ENCODE assay signal across 8 mouse cellular contexts in the genomic region with DNA sequence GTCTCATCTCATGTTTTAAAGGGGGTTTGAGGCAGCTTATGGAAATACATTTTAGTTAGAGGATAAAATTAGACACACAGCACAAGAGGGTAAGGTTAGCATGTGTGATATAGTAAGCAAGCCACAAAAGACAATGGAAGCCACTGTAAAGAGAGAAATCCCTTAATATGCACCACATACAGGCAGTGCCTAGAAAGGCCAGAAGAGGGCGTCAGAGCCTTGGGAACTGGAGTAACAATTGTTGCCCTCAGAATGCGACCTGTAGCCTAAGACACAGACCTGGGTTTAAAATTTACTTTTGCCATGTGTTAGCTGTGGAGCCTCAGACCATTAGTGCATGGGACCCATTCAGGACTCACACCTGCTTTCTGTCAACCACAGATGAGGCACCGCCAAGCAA. TPM values are rescaled to one million over a fixed set of nuclear protein-coding genes. Genes with fewer than 3 reads are reported as not detected.
DNase-seq lines count a peak whose midpoint lies in the region; ATAC-seq and TF ChIP-seq lines count a peak whose summit lies in the region.

No protein-coding gene starts in this region.

- H3K4me1 ChIP-seq in lung, embryonic 14.5 days (ENCODE audit: insufficient read depth): peaks cover 6% of the 10 kb centered on the region; the same call in 1 of the 2 replicates
- H3K4me1 ChIP-seq in midbrain, embryonic 10.5 days: peaks cover 15% of the 10 kb centered on the region

- no peak overlapping the region for H3K9ac ChIP-seq in lung, embryonic 14.5 days

- DNase-seq in adrenal gland, postnatal 14 days: peak; percentile 44
- no peak for DNase-seq in adrenal gland, adult 18-20 months (ENCODE audit: low spot score in 2 of 2)
- DNase-seq in left cerebral cortex, postnatal 4 days: peak; percentile 24
- DNase-seq in left cerebral cortex, adult 11 months (ENCODE audit: low spot score): no peak
- peak; percentile 6 for DNase-seq in c-Kit-positive CD71-positive TER-119-positive erythroid progenitor cells, embryonic 14.5 days (ENCODE audit: low spot score)
- DNase-seq in lung, embryonic 14.5 days: peak; percentile 46
- no peak for DNase-seq in spleen, adult 18-20 months
- no peak for DNase-seq in midbrain, embryonic 10.5 days (ENCODE audit: low spot score)

- ATAC-seq in lung, embryonic 14.5 days (ENCODE audit: insufficient read depth): no peak

- no peaks in the 10 kb centered on the region for H3K9me3 ChIP-seq in lung, embryonic 14.5 days (ENCODE audit: low read depth, low read length)
- no peaks in the 10 kb centered on the region for H3K9me3 ChIP-seq in midbrain, embryonic 10.5 days (replicated peaks)

- H3K27me3 ChIP-seq in lung, embryonic 14.5 days (ENCODE audit: insufficient read depth, low read length): no peaks in the 10 kb centered on the region
- no peaks in the 10 kb centered on the region for H3K27me3 ChIP-seq in midbrain, embryonic 10.5 days (ENCODE audit: low read depth, poor library complexity, severe bottlenecking)

- TF ChIP-seq CTCF in lung, embryonic 14.5 days (IDR thresholded peaks at IDR 0.05; ENCODE audit: low read depth): peak; percentile 44; the same call in 1 of the 2 replicates

- WGBS in lung, embryonic 14.5 days: 32% methylated on average over 3 of the region's 3 CpGs
- 36% methylated on average over 3 of the region's 3 CpGs for WGBS in midbrain, embryonic 10.5 days

- H3K4me3 ChIP-seq in lung, embryonic 14.5 days (ENCODE audit: low read depth, low read length): no peak overlapping the region
- no peak overlapping the region for H3K4me3 ChIP-seq in midbrain, embryonic 10.5 days

- no peak overlapping the region for H3K4me2 ChIP-seq in lung, embryonic 14.5 days

- intact Hi-C loops in left cerebral cortex, postnatal 4 days (cut with DNase I): no loop called here

- H3K27ac ChIP-seq in lung, embryonic 14.5 days (ENCODE audit: low read depth): no peak overlapping the region
- no peak overlapping the region for H3K27ac ChIP-seq in midbrain, embryonic 10.5 days (replicated peaks)

- H3K36me3 ChIP-seq in lung, embryonic 14.5 days (ENCODE audit: insufficient read depth): no peaks in the 10 kb centered on the region
- H3K36me3 ChIP-seq in midbrain, embryonic 10.5 days: no peaks in the 10 kb centered on the region

RNA-seq across cellular contexts. Expression of gene Garnl3, which starts 54.2 kb away (rescaled TPM):
- 15.1 and 20.9 TPM in 2 replicates for total RNA-seq in adrenal gland, postnatal 14 days (2021)
- total RNA-seq in adrenal gland, adult 18-20 months (2021): 10 to 100 TPM; 11.4 to 16.1 TPM
- 100 to 1,000 TPM; 158 to 162 TPM for total RNA-seq in left cerebral cortex, postnatal 4 days (2021)
- polyA plus RNA-seq in lung, embryonic 14.5 days (2014; fragmentation: Nextera tagmentation; extraction: Ambion mirVana): 11.1 and 13.0 TPM in 2 replicates
- 10.3 and 11.1 TPM in 2 replicates for polyA plus RNA-seq in midbrain, embryonic 10.5 days (2016; fragmentation: Nextera tagmentation; extraction: Ambion mirVana)

Comparison
In these comparisons a context has a peak if more than half of its experiments do, and no peak if none do; other contexts are left out.
1. DNase-seq: peak in adrenal gland, postnatal 14 days (single experiment), left cerebral cortex, postnatal 4 days (single experiment), c-Kit-positive CD71-positive TER-119-positive erythroid progenitor cells, embryonic 14.5 days (single experiment) and lung, embryonic 14.5 days (single experiment); none in adrenal gland, adult 18-20 months (0 of 2), left cerebral cortex, adult 11 months (single experiment), spleen, adult 18-20 months (0 of 2) and midbrain, embryonic 10.5 days (single experiment).